Comparison of ENCODE assay signal across 15 mouse cellular contexts in the genomic region with DNA sequence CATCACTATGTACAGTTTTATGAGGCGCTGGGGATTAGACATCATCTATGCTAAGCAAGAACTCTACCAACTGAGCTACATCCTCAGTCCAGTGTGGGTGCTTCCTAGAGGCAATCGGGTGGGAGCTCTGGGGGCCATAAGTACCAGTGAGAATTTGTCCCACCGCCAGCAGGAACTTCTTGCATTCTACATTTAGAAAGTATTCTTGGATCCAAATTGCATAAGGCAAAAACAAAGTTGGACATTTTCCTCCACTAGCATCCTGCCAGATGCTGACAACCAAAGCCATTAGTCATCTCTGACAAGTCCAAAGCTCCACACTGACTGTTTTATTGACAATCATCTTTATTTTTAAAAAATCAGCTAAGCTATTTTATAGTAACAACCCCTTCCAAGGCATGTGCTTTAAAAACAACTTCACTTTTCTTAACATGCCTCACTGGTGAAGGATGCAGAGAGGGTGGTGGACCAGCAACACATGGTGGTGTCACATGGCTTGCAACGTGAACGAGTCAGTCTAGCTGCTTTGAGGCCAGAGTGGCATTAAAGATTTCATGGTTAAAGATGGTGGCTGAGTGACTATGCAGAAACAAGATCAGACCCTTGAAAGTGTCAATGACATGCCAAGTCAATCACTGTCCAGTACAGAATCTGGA. TPM values are rescaled to one million over a fixed set of nuclear protein-coding genes. Genes with fewer than 3 reads are reported as not detected.
DNase-seq lines count a peak whose midpoint lies in the region; ATAC-seq lines count a peak whose summit lies in the region.
"Had no signal": no experiment of that assay in that cellular context is flagged by ENCODE, and none has a peak within 500 bp of the region (broad histone marks: within the 10 kb centered on the region; RNA-seq: fewer than 3 reads in every experiment).

No protein-coding gene starts in this region.

- peak; percentile 52 to 78 for DNase-seq in left cerebral cortex, postnatal 14 days (ENCODE audit: low spot score in 2 of 2)
- no peak for DNase-seq in left cerebral cortex, adult 11 months (ENCODE audit: low spot score)
- peak; percentile 90 for DNase-seq in adipocyte (ENCODE audit: low spot score)
- DNase-seq in left cerebral cortex, postnatal 36 days (ENCODE audit: low spot score in 2 of 2): peak; percentile 38 to 40
- DNase-seq in telencephalon, adult 2 months (ENCODE audit: low read depth, low spot score): peak; percentile 74
- no peak for DNase-seq in adrenal gland, adult (ENCODE audit: inconsistent age in 2 of 2, low spot score in 1 of 2)
- DNase-seq: adrenal gland, postnatal 36 days; cerebellum, adult 9-11 months; kidney, adult 9 months; spleen, adult 18-20 months; thymus, adult 2 months had no signal

- intact Hi-C loops in left cerebral cortex, postnatal 14 days (cut with DNase I): loop anchor here (5.0 kb wide), 1 partner anchor 316 kb away; no protein-coding TSS in a partner anchor
- intact Hi-C loops in left cerebral cortex, postnatal 36 days (cut with DNase I): no loop called here

- ATAC-seq in megakaryocyte progenitor cell, adult 5-6 weeks (replicated peaks; ENCODE audit: poor library complexity): no peak
- ATAC-seq: forebrain, embryonic 13.5 days; inflammation-experienced regulatory T-cells, adult 6 months had no signal

RNA-seq across cellular contexts. Expression of a gene that starts 25.1 kb away (rescaled TPM):
- total RNA-seq in left cerebral cortex, postnatal 14 days (2021): 10 to 100 TPM; 74.2 to 74.7 TPM
- 10 to 100 TPM; 83.7 to 91.5 TPM for total RNA-seq in left cerebral cortex, postnatal 36 days (2021)
- total RNA-seq in megakaryocyte progenitor cell, adult 5-6 weeks (2015): not detected in 2 replicates
- not detected in 2 replicates for total RNA-seq in megakaryocyte progenitor cell, adult 5-6 weeks (2017)

RNA-seq across cellular contexts. Expression of a gene that starts 44.4 kb away (rescaled TPM):
- total RNA-seq in left cerebral cortex, postnatal 14 days (2021): under 1 TPM; 0.21 to 0.35 TPM
- under 1 TPM in 1 of 2 experiments, not detected in 1; 0.32 TPM for total RNA-seq in left cerebral cortex, postnatal 36 days (2021)
- total RNA-seq in megakaryocyte progenitor cell, adult 5-6 weeks (2015): 0.10 and 0.59 TPM in 2 replicates
- total RNA-seq in megakaryocyte progenitor cell, adult 5-6 weeks (2017): 0.34 and 0.62 TPM in 2 replicates
- total RNA-seq: gastrocnemius, adult 18-20 months had no signal

Comparison
In these comparisons a context has a peak if more than half of its experiments do, and no peak if none do; other contexts are left out.
1. DNase-seq: peak in left cerebral cortex, postnatal 14 days (2 of 2), adipocyte (single experiment), left cerebral cortex, postnatal 36 days (2 of 2) and telencephalon, adult 2 months (single experiment); none in left cerebral cortex, adult 11 months (single experiment) and adrenal gland, adult (0 of 2).
2. RNA of a gene that starts 25.1 kb away (total RNA-seq): 83.7 to 91.5 TPM in left cerebral cortex, postnatal 36 days and 74.2 to 74.7 TPM in left cerebral cortex, postnatal 14 days; not detected in megakaryocyte progenitor cell, adult 5-6 weeks; every median in the first group is over 10 times any median in the second.